ENCODE assay signal across 8 mouse cellular contexts in the genomic region with DNA sequence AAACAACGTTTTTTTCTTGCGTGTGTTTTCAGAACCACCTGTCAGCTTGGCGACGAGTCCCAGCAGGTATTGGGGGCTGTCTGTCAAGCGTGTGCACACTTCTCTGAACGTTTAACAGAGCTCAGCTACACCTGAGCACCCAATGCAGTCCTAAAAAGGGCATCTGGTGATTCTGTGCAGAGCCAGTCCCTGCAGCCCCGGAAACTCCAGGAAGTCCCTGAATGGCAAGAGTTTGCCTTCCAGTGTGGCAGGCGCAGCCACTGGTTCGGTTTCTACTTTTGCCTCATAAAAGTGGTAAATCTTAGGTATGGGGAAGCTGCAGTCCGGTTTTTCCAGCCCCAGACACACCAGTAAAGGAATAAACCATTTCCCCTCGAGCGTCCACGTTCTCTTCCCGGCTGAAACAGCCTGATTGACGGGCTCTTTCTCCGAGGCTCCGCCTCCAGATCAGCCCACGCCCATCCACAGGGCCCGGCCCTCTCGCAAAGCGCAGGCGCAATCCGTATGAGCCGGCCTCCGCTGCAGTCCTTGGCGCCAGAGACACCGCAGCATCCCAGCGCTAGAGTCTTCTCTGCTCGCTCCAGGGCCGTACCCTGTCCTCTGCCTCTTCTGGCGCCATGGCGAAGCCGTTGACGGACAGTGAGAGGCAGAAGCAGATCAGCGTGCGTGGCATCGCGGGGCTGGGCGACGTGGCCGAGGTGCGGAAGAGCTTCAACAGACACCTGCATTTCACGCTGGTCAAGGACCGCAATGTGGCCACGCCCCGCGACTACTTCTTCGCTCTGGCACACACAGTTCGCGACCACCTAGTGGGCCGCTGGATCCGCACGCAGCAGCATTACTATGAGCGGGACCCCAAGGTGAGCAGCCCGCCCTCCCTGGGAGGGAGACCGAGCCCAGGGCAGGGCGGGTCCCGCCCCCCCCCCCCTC. TPM values are rescaled to one million over a fixed set of nuclear protein-coding genes. Genes with fewer than 3 reads are reported as not detected.
DNase-seq lines count a peak whose midpoint lies in the region; ATAC-seq and TF ChIP-seq lines count a peak whose summit lies in the region.

Gene Pygb, plus strand, starts transcription at position 485 of the 930 bp plus-strand sequence.

- peak; percentile 94 for DNase-seq in MEL (ENCODE audit: low read depth, low spot score)
- DNase-seq in cerebellum, adult 18-20 months = peak; percentile 88 to 91
- DNase-seq in heart, postnatal 36 days = peak; percentile 85 to 86
- DNase-seq in layer of hippocampus, adult 2 months (ENCODE audit: low spot score in 2 of 2) = peak; percentile 86 to 89
- DNase-seq in ovary, postnatal 14 days (ENCODE audit: low spot score) = peak; percentile 74
- DNase-seq in thymus, postnatal 14 days = peak; percentile 87

- intact Hi-C loops in heart, postnatal 36 days (cut with DNase I) = loop anchor here (2.0 to 5.0 kb wide), 3 partner anchors 38 to 179 kb away; partner anchors contain the start of genes Apmap and Entpd6

- TF ChIP-seq EP300 in MEL (IDR thresholded peaks at IDR 0.05; ENCODE audit: low read depth in 1 of 2, low read length in 2 of 2) = no peak

- no peak for TF ChIP-seq CTCF in MEL (IDR thresholded peaks at IDR 0.05 in 2 of 3, conservative IDR thresholded peaks at IDR 0.05 in 1 of 3; ENCODE audit: control insufficient read depth in 1 of 3, insufficient read depth in 1 of 3, low read depth in 2 of 3, low read length in 3 of 3, poor library complexity in 1 of 3, severe bottlenecking in 1 of 3)
- TF ChIP-seq CTCF in layer of hippocampus, adult 2 months (conservative IDR thresholded peaks at IDR 0.05) = no peak

- 2% methylated on average over 58 of the region's 58 CpGs for WGBS in forebrain, embryonic 16.5 days
- WGBS in lung, embryonic 15.5 days = 1% methylated on average over 56 of the region's 58 CpGs

- H3K36me3 ChIP-seq in MEL (ENCODE audit: control insufficient read depth in 1 of 2, insufficient read depth in 2 of 2, low read length in 2 of 2) = peaks cover 0 to 13% of the 10 kb centered on the region in 2 experiments; a peak in 2 of 4 replicates
- no peaks in the 10 kb centered on the region for H3K36me3 ChIP-seq in forebrain, embryonic 16.5 days (ENCODE audit: control insufficient read depth, insufficient read depth)
- H3K36me3 ChIP-seq in lung, embryonic 15.5 days = peaks cover 9% of the 10 kb centered on the region; the same call in 1 of the 2 replicates

- H3K4me1 ChIP-seq in MEL (ENCODE audit: control insufficient read depth in 1 of 2, insufficient read depth in 2 of 2, low read length in 2 of 2) = peaks cover 3 to 13% of the 10 kb centered on the region in 2 experiments; a peak in 2 of 4 replicates
- peaks cover 26% of the 10 kb centered on the region for H3K4me1 ChIP-seq in forebrain, embryonic 16.5 days (replicated peaks; ENCODE audit: control insufficient read depth, insufficient read depth, low read length)
- H3K4me1 ChIP-seq in lung, embryonic 15.5 days = peaks cover 28% of the 10 kb centered on the region

- H3K27me3 ChIP-seq in MEL (ENCODE audit: control insufficient read depth in 1 of 2, insufficient read depth in 2 of 2, low read length in 2 of 2) = no peaks in the 10 kb centered on the region
- peaks cover 5% of the 10 kb centered on the region; the same call in 1 of the 2 replicates for H3K27me3 ChIP-seq in forebrain, embryonic 16.5 days (replicated peaks; ENCODE audit: control insufficient read depth, insufficient read depth, low read length)
- H3K27me3 ChIP-seq in lung, embryonic 15.5 days = no peaks in the 10 kb centered on the region

- peak; percentile 98 for ATAC-seq in forebrain, embryonic 16.5 days
- ATAC-seq in lung, embryonic 15.5 days (ENCODE audit: borderline replicate concordance, extremely low read depth, low FRiP score, low TSS enrichment) = peak; percentile 96

- no peak for TF ChIP-seq RAD21 in MEL (IDR thresholded peaks at IDR 0.05; ENCODE audit: low read depth, low read length)

- peak within 1 kb of the TSS; percentile 88 for H3K4me2 ChIP-seq in forebrain, embryonic 16.5 days (ENCODE audit: low read length)
- peak within 1 kb of the TSS; percentile 72 for H3K4me2 ChIP-seq in lung, embryonic 15.5 days

- H3K27ac ChIP-seq in MEL (ENCODE audit: control insufficient read depth, low read depth, low read length) = peak within 1 kb of the TSS; percentile 37; the same call in 1 of the 2 replicates
- peak within 1 kb of the TSS; percentile 68 for H3K27ac ChIP-seq in forebrain, embryonic 16.5 days (ENCODE audit: low read length)
- peak within 1 kb of the TSS; percentile 94 for H3K27ac ChIP-seq in layer of hippocampus, adult 2 months
- peak within 1 kb of the TSS; percentile 65 for H3K27ac ChIP-seq in lung, embryonic 15.5 days

- peak within 1 kb of the TSS; percentile 72 for H3K9ac ChIP-seq in MEL (ENCODE audit: control insufficient read depth, low read depth, low read length, poor library complexity, severe bottlenecking)
- H3K9ac ChIP-seq in forebrain, embryonic 16.5 days (replicated peaks; ENCODE audit: low read depth, low read length) = peak within 1 kb of the TSS; percentile 82
- H3K9ac ChIP-seq in lung, embryonic 15.5 days = peak within 1 kb of the TSS; percentile 65

- no peaks in the 10 kb centered on the region for H3K9me3 ChIP-seq in MEL (replicated peaks; ENCODE audit: insufficient read depth, low read length)
- no peaks in the 10 kb centered on the region for H3K9me3 ChIP-seq in forebrain, embryonic 16.5 days (ENCODE audit: control insufficient read depth, low read length)
- no peaks in the 10 kb centered on the region for H3K9me3 ChIP-seq in lung, embryonic 15.5 days

- peak within 1 kb of the TSS; percentile 70 to 78 for H3K4me3 ChIP-seq in MEL (ENCODE audit: control insufficient read depth in 1 of 2, insufficient read depth in 1 of 2, low read depth in 2 of 2, low read length in 2 of 2)
- peak within 1 kb of the TSS; percentile 86 for H3K4me3 ChIP-seq in forebrain, embryonic 16.5 days (replicated peaks; ENCODE audit: low read length)
- H3K4me3 ChIP-seq in layer of hippocampus, adult 2 months = peak within 1 kb of the TSS; percentile 99
- peak within 1 kb of the TSS; percentile 65 for H3K4me3 ChIP-seq in lung, embryonic 15.5 days

- H3K79me2 ChIP-seq in MEL (ENCODE audit: control insufficient read depth, insufficient read depth, low read length, poor library complexity) = peaks cover 3% of the 10 kb centered on the region; the same call in 1 of the 2 replicates

- peak; percentile 59 to 96; a peak in 3 of 4 replicates for TF ChIP-seq POLR2A in MEL (IDR thresholded peaks at IDR 0.05; ENCODE audit: control insufficient read depth in 1 of 2, insufficient read depth in 1 of 2, low read depth in 1 of 2, low read length in 2 of 2, poor library complexity in 1 of 2)

TF ChIP-seq in MEL, 35 proteins besides CTCF, POLR2A, EP300 and RAD21:
- 0 out of 2 replicates have a peak, but pooled peaks have one; percentile 19 for TF ChIP-seq RCOR1 (IDR thresholded peaks at IDR 0.05; ENCODE audit: low read depth, low read length)
- TF ChIP-seq CHD1 (IDR thresholded peaks at IDR 0.05; ENCODE audit: low read depth, low read length) = no peak
- peak; percentile 45 for TF ChIP-seq TCF12 (IDR thresholded peaks at IDR 0.05; ENCODE audit: low read depth, low read length)
- peak; percentile 76 for TF ChIP-seq TBP (IDR thresholded peaks at IDR 0.05; ENCODE audit: low read depth, low read length)
- no peak for TF ChIP-seq E2F4 (IDR thresholded peaks at IDR 0.05; ENCODE audit: borderline replicate concordance, low read depth, low read length)
- TF ChIP-seq POLR2AphosphoS5 (IDR thresholded peaks at IDR 0.05; ENCODE audit: borderline replicate concordance, low read depth, low read length) = no peak
- no peak for TF ChIP-seq HCFC1 (IDR thresholded peaks at IDR 0.05; ENCODE audit: low read depth, low read length)
- TF ChIP-seq ZMIZ1 (IDR thresholded peaks at IDR 0.05; ENCODE audit: low read depth, low read length) = no peak; the same call in none of the 2 replicates
- no peak for TF ChIP-seq KAT2A (conservative IDR thresholded peaks at IDR 0.05; ENCODE audit: low read depth, low read length)
- TF ChIP-seq JUND (IDR thresholded peaks at IDR 0.05; ENCODE audit: low read depth, low read length) = no peak
- no peak for TF ChIP-seq MYB (IDR thresholded peaks at IDR 0.05; ENCODE audit: low read depth, low read length)
- TF ChIP-seq NELFE (IDR thresholded peaks at IDR 0.05; ENCODE audit: low read depth, low read length) = peak; percentile 90
- peak; percentile 82; the same call in 1 of the 2 replicates for TF ChIP-seq POLR2AphosphoS2 (IDR thresholded peaks at IDR 0.05; ENCODE audit: low read length)
- peak; percentile 57; the same call in 1 of the 2 replicates for TF ChIP-seq MAX (IDR thresholded peaks at IDR 0.05; ENCODE audit: low read length)
- TF ChIP-seq NRF1 (IDR thresholded peaks at IDR 0.05; ENCODE audit: insufficient read depth, low read depth, low read length, poor library complexity, severe bottlenecking) = peak; percentile 79
- no peak for TF ChIP-seq GATA1 (IDR thresholded peaks at IDR 0.05; ENCODE audit: low read depth, low read length)
- TF ChIP-seq SIN3A (IDR thresholded peaks at IDR 0.05; ENCODE audit: low read length) = peak; percentile 59
- TF ChIP-seq MYC (IDR thresholded peaks at IDR 0.05; ENCODE audit: low read depth, low read length) = 0 out of 2 replicates have a peak, but pooled peaks have one; percentile 30
- no peak for TF ChIP-seq MEF2A (IDR thresholded peaks at IDR 0.05; ENCODE audit: extremely low read depth, insufficient replicate concordance, low read depth, low read length, poor library complexity, severe bottlenecking)
- TF ChIP-seq MXI1 (IDR thresholded peaks at IDR 0.05; ENCODE audit: low read depth, low read length) = peak; percentile 43
- peak; percentile 67; the same call in 1 of the 2 replicates for TF ChIP-seq ELF1 (IDR thresholded peaks at IDR 0.05; ENCODE audit: low read depth, low read length)
- TF ChIP-seq USF2 (IDR thresholded peaks at IDR 0.05; ENCODE audit: borderline replicate concordance in 1 of 2, insufficient read depth in 1 of 2, low read depth in 1 of 2, low read length in 2 of 2) = no peak
- TF ChIP-seq CHD2 (IDR thresholded peaks at IDR 0.05; ENCODE audit: low read length) = no peak
- no peak for TF ChIP-seq ZC3H11A (IDR thresholded peaks at IDR 0.05; ENCODE audit: low read depth, low read length)

RNA-seq across cellular contexts. Expression of gene Pygb, which starts in this region (rescaled TPM):
- 19.0 and 21.0 TPM in 2 replicates for total RNA-seq in MEL (2012; rRNA removed)
- 10 to 100 TPM in 1 of 2 experiments, not detected in 1; 26.5 TPM for polyA plus RNA-seq in MEL (2012; ENCODE audit: insufficient read depth in 1 of 2, insufficient read length in 2 of 2, low read depth in 1 of 2, low replicate concordance in 2 of 2, missing spikeins in 1 of 2)
- polyA plus RNA-seq in forebrain, embryonic 16.5 days (2015; fragmentation: Nextera tagmentation; extraction: Ambion mirVana) = 102 and 110 TPM in 2 replicates
- total RNA-seq in heart, postnatal 36 days (2021) = 100 to 1,000 TPM; 559 to 572 TPM
- total RNA-seq in layer of hippocampus, adult 2 months (2021) = 100 to 1,000 TPM; 203 to 212 TPM
- polyA plus RNA-seq in lung, embryonic 15.5 days (2015; fragmentation: Nextera tagmentation; extraction: Ambion mirVana) = 88.9 and 91.7 TPM in 2 replicates

Comparison
In these comparisons a context has a peak if more than half of its experiments do, and no peak if none do; other contexts are left out.
1. Peak in every context shown above with its lines: DNase-seq, ATAC-seq, H3K4me3 ChIP-seq and H3K27ac ChIP-seq.
2. H3K27ac ChIP-seq: peak in every context shown above with its lines; median percentile 94 in layer of hippocampus, adult 2 months; 68 in forebrain, embryonic 16.5 days; 65 in lung, embryonic 15.5 days; 37 in MEL.